Mouse (Mus musculus): Measurements from ENCODE around the gene Zfp771. TPM values are rescaled to one million over a fixed set of nuclear protein-coding genes. Genes with fewer than 3 reads are reported as not detected.

Gene Zfp771
- total RNA-seq, 1 experiment from 2014 or later: 0.57 TPM

DNA sequence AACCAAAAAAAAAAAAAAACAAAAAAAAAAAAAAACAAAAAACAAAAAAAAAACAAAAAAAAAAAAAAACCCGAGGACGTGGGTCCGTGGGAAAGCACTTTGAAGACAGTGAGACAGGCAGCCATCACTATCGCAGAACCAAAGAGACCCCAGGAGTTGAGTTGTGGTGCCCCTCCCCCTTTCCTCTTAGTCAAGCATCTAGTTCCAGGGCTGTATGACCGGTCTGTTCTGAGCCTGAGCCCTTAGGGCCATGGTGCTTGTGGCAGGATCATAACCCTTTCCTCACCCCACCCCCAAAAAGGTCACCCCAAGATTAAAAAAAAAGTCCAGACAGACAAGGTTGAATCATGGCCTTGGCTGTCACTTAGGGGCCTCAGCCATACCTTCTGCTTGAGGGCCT is 27.8 kb upstream of the Zfp771 start:
- ATAC-seq (replicated peaks; ENCODE audit: insufficient number of reproducible peaks, low FRiP score, low TSS enrichment, poor library complexity, severe bottlenecking): no peak

DNA sequence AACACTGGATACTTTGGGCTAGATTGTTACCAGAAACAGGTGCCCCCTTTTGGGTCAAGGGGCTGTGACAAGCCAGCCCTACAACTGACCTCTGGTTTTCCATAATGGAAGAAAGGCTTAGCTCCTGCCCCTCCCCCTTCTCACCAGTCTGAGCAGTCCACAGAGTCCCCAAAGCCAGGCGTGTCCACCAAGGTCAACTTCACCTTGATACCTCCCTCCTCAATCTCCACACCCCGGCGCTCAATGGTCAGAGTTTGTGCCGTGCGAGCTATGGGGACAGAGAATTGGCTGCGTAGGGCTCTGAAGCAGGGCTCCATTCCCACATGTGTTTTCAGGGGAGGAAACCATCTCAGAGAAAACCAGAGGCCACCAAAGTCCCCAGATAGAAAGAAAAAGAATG is 26.6 kb upstream of the Zfp771 start:
- no peak for ATAC-seq (replicated peaks; ENCODE audit: insufficient number of reproducible peaks, low FRiP score, low TSS enrichment, poor library complexity, severe bottlenecking)

DNA sequence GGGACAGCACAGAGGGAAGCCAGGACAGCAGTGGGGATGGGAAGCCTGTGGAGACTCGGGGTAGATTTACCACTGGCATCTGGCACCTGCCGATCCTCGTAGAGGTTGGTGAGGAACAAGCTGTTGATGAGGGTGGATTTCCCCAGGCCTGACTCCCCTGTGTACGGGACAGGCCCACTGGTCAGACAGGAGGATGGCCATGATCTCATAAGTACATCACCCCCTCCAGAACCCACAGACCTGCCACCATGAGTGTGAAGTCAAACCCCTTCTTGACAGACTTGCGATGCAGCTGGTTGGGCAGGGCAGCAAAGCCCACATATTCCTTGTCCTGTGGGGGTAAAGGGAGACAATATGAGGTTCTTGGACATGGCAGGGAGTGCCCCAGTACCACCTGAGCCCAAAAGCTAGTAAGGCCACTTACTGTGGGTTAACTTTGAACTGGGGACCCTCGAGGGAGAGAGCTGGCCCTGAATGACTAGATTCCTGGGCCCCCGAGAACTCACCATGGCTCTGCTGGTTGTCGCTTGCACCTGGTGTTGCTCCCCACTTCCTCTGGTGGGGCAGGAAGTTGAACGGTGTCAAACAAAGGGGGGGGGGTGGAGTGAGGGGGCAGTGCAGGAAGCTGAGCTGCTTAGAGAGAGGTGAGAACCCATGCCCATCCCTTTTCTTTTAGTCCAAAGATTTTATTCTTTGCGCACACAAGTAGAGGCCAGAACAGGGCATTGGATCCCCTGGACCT is 26.0 kb upstream of the Zfp771 start:
- ATAC-seq (replicated peaks; ENCODE audit: insufficient number of reproducible peaks, low FRiP score, low TSS enrichment, poor library complexity, severe bottlenecking): 0 out of 2 replicates have a peak, but pooled peaks have one; percentile 19

DNA sequence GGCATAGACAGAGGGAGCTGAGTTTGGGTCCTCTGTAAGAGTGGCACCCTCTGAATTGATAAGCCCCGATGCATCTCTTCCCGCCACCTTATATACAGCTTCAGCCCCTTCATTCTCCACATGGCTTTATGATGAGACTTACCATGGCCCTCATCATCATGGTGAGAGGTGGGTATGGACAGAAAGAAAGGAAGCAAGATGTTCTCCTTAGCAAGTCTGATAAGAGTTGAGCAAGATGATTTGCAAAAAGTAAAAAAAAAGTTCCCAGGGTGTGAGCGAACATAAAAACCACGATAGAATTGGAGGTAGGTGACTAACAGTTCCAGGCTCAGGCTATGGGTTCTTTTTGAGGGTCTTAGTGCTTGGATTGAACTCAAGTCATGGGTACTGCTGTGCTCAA is 25.4 kb upstream of the Zfp771 start:
- no peak for ATAC-seq (replicated peaks; ENCODE audit: insufficient number of reproducible peaks, low FRiP score, low TSS enrichment, poor library complexity, severe bottlenecking)

DNA sequence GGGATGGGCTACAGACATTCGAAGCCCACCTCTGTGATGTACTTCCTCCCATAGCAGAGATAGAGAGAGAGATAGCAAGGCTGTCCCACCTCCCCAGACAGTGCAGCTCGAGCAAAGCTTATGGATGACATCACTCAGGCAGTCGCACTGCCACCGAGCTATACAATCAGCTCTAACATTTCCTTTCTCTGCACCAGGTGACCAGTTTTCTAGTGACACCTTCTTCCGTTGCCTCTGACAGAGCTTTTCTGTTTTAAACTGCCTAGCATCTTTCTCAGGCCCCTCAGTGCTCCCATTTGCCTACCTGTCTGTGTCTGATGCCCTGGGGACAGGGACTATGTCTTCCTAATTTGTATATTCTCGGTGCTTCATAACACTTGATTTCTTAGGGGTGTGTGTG is 23.6 kb upstream of the Zfp771 start:
- ATAC-seq (replicated peaks; ENCODE audit: insufficient number of reproducible peaks, low FRiP score, low TSS enrichment, poor library complexity, severe bottlenecking): no peak

DNA sequence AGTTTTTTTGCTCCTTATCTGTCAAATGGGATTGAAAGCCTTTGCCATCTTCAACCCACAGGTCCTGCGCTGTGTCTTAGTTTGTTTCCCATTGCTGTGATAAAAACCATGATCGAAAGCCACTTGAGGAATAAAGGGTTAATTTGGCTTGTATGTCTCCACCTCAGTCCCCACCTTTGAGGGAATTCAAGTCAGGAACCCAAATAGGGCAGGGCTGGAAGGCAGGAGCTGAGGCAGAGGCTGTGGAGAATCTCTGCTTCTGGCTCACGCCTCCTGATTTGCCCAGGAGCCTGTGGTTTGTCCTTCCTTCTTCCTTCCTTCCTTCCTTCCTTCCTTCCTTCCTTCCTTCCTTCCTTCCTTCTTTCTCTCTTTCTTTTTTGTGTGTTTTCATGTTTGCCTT is 21.0 kb upstream of the Zfp771 start:
- ATAC-seq (replicated peaks; ENCODE audit: insufficient number of reproducible peaks, low FRiP score, low TSS enrichment, poor library complexity, severe bottlenecking): no peak

DNA sequence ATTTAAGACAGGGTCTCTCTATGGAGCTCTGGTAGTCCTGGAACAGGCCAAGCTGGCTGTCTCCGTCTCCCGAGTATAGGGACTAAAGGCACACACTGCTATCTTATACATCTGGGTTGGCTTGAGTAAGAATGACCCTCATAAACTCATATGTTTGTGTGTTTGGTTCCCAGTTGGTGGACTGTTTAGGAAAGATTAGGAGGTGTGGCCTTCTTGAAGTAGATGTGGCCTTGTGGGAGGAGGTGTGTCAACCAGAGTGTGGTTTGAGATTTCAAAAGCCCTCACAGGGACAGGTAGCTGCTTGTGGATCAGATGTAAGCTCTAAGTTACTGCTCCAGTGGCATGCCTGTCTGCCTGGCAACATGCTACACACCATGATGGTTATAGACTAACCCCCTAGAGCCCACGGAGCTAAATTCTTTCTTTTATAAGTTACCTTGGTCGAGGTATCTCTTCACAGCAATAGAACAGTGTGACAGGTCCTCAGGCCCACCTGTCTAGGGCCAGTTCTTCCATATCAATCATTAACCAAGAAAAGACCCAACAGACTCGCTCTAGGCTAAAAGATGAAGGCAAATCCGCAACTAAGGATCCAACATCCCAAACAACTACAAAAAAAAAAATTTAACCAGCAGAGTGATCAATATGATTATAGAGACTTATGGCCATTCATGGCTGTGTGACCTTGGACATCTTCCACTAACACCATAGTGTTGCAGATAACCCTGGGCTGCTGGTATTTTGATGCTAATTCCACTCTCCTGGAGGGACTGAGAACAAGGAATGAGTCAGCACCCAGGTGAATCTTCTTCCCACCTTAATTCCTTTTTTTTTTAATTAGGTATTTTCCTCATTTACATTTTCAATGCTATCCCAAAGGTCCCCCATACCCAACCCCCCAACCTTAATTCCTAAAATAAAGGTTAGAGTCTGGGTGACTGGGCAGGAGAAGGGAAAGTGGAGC is 20.3 kb upstream of the Zfp771 start:
- ATAC-seq (replicated peaks; ENCODE audit: insufficient number of reproducible peaks, low FRiP score, low TSS enrichment, poor library complexity, severe bottlenecking): no peak

DNA sequence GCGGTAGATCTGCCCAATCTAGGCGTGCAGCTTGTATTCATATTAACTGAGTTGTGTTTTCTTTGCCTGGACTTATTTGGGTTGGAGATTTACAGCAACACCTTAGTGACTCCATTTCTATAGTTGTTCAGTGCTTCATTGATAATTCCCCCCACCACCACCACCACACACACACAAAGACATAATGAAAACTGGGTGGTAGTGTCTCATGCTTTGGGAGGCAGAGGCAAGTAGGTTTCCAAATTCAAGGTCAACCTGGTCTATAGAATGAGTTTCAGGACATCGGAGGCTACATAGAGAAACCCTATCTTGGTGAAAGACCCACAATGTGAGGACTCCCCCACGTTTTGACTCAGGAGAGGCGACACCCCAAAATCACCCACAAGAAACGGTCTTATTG is 19.5 kb upstream of the Zfp771 start:
- no peak for ATAC-seq (replicated peaks; ENCODE audit: insufficient number of reproducible peaks, low FRiP score, low TSS enrichment, poor library complexity, severe bottlenecking)

DNA sequence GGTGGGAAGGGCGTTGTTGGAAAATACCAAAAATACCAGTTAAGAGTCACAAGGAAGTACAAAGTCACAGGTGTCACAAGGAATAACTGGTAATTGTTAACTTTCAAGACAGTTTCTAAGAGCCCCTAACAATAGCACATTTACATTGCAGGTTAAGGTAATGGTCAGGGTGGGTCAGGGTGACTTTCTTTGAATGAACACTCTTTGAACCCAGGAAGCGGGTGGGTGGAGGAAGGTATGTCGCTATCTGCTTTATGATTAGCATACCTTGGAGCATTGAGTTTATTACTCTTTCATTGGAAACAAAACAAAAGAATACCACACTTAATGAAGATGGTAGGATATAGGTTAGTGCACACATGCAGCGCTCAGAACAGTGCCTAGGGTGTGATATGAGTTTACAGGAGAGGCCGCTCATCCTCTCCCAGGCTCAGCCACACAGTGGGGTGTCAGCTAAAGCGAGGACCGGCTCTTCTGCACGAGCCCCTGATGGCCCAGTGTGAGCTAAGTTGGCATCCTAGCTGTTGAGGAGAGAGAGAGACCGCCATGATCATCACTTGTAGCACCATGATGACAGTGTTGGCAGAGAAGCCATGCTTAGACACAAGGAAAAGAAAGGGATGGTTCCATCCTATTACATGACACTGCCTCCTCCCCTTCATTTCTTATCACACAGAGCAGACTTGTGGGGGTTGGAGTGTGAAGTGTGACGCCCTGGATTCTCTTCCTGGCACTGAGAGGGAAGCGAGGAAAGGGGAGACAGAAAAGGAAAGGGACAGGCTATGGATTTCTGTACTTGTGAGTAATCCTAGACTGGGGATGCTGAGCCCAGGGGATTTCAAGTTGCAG is 18.7 kb upstream of the Zfp771 start:
- ATAC-seq (replicated peaks; ENCODE audit: insufficient number of reproducible peaks, low FRiP score, low TSS enrichment, poor library complexity, severe bottlenecking): no peak

DNA sequence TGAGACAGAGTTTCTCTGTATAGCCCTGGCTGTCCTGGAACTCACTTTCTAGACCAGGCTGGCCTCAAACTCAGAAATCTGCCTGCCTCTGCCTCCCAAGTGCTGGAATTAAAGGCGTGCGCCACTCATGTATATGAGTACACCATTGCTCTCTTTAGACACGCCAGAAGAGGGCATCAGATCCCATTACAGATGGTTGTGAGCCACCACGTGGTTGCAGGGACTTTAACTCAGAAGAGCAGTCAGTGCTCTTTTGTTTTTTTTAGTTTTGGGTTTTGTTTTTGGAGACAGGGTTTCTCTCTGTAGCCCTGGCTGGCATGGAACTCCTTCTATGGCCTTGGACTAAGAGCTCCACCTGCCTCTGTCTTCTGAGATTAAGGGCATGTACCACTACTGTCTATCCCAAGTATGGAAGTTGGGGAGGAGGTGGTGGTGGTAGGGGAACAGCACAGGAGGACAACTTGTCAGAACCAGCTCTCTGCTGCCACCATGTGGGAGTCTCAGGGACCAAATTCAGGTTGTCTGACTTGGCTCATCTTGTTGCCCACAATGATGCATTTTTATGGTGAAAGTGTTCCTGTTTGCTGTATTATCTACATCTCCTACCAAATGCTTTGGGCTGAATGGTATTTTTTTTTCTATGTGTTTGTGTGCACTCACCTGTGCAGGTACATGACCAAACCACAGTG is 15.3 kb upstream of the Zfp771 start:
- ATAC-seq (replicated peaks; ENCODE audit: insufficient number of reproducible peaks, low FRiP score, low TSS enrichment, poor library complexity, severe bottlenecking): peak; percentile 81

DNA sequence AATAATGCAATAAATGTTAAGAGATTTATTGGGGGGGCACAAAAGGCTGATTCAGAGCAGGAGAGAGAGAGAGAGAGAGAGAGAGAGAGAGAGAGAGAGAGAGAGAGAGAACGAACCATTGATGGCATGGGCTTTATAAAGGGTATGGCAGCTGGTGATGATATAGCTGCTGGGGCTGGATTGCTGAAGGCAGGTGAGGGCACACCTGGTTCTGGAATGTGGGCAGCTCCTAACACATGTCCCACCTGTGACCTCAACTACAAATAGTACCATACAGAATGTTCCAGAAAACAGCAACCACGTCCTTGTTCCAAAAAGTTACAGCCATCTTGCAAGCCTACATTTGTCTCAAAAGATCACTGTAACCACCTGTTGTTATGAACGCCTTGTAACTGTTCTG is 12.7 kb upstream of the Zfp771 start:
- ATAC-seq (replicated peaks; ENCODE audit: insufficient number of reproducible peaks, low FRiP score, low TSS enrichment, poor library complexity, severe bottlenecking): no peak

DNA sequence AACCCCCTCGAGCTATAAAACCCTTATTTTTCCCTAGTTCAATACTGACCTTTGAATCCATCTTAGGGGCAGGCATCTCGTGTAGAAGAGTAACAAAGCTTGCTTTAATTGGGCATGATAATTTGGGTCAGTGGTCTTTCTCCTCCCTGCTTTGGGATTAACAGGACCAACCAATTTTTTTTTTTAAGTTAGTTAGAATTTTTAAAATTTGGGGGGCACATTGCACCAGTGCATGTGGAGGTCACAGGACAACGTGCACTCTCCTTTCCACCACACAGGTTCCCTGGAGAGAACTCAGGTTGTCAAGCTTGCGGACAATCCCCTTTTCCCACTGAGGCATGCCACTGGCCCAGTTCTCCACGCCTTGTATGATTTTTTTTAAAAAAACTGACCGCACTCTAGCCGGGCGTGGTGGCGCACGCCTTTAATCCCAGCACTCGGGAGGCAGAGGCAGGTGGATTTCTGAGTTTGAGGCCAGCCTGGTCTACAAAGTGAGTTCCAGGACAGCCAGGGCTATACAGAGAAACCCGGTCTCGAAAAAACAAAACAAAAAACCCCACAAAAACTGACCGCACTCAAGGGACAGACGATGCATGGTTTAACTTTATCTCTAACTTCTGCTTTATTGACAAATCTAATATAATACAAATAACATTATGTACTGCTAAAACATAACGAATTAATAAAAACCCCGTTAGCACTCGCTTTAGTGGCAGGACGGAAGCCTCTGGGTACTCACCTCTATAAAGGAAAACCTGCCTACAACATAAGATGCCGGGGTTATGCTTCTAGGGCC is 12.1 kb upstream of the Zfp771 start:
- ATAC-seq (replicated peaks; ENCODE audit: insufficient number of reproducible peaks, low FRiP score, low TSS enrichment, poor library complexity, severe bottlenecking): no peak

DNA sequence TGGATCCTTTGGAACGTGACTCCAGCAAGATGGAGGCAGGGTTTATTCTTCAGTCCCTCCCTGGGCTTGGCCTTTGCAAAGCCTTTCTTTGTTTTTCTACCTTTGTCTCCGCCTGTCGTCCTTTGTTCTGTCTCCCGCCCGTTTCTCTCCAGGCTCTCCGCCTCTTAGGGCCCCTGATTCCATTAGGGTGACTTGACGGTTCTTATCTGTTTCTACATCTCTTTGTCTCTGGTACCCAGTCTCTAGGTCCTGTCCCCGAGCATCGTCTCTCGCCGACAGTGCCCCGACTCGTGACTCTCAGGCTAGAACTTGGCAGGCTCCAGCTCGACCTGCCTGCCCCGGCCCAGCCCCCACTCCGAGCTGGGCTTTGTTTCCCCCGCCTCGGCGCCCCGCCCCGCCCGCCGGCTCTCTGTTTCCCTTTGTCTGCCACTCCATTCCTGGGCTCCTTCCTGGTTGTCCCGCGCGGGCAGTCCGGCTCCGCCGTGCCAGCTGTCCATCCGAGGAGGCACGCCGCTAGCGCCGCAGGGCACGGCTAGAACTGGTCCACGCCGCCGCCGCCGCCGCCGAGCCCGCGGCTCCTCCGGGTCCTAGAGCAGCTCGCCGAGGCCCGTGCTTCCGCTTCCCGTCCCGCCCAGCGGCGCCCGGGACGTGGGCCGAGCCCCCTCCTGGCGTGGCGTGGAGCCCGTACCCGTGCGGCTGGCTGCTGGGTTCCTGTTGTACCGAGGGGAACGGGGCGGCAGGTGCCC is 11.3 kb upstream of the Zfp771 start, which contains the start of the genes Zfp553 and Sept1:
Gene Zfp553, plus strand, starts transcription at position 440 of the 746 bp plus-strand sequence.
Gene Sept1, minus strand, starts transcription at position 509 of the 746 bp plus-strand sequence.
- peak; percentile 41 for ATAC-seq (replicated peaks; ENCODE audit: insufficient number of reproducible peaks, low FRiP score, low TSS enrichment, poor library complexity, severe bottlenecking)

DNA sequence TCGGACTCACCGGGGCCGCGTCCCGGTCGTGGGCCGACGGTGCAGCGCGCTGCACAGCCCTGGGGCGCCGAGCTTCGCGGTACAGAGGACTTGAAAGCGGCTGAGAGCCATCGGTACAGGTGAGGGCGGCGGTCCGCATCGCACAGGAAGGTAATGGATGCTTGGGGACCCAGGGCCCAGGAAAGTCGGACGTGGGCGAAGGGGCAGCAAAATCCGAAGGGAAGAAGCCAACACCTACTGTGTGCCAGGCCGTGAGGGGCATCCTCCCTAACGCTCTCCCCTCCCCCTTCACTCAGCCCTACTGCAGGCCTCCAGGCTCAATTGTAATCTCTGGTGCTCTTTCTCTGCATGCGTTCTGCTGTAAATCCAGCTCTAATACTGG is 10.7 kb upstream of the Zfp771 start:
- ATAC-seq (replicated peaks; ENCODE audit: insufficient number of reproducible peaks, low FRiP score, low TSS enrichment, poor library complexity, severe bottlenecking): peak; percentile 9; the same call in 1 of the 2 replicates

DNA sequence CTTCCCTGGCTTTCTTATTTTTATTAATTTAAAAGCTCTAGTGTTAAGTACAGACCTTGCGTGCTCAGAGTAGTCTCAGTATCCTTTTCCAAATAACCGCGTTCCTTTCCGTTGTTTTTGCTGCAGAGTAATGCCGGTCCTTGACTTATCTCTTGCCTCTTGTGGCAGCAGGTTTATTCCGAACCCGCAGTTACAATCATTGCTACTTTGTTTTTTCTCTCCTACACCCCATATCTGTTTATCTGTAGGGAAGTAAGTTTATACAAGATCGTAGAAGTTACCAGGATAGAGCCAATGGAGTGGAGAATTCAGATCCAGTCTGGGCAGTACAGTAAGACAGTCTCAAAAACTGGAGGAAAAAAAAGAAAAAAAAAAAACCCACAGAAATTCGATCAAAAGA is 10.3 kb upstream of the Zfp771 start:
- ATAC-seq (replicated peaks; ENCODE audit: insufficient number of reproducible peaks, low FRiP score, low TSS enrichment, poor library complexity, severe bottlenecking): no peak

DNA sequence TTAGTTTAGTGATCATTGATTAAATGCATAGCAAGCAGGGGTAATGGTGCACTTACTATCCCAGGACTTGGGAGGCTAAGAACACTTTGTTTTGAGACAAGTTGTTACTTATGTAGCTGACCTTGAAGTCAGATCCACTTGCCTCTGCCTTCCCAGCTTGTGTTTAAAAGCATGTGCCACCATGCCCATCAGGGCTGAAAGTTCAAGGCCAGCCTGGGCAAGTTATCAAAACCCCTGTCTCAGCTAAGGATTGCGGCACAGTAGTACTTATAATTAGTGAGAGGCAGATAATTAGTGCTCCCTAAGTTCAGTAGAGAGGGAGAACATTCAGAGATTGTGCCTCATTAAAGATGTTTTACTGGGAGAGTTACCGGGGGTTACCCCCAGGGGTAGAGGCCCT is 9.3 kb upstream of the Zfp771 start:
- ATAC-seq (replicated peaks; ENCODE audit: insufficient number of reproducible peaks, low FRiP score, low TSS enrichment, poor library complexity, severe bottlenecking): no peak

DNA sequence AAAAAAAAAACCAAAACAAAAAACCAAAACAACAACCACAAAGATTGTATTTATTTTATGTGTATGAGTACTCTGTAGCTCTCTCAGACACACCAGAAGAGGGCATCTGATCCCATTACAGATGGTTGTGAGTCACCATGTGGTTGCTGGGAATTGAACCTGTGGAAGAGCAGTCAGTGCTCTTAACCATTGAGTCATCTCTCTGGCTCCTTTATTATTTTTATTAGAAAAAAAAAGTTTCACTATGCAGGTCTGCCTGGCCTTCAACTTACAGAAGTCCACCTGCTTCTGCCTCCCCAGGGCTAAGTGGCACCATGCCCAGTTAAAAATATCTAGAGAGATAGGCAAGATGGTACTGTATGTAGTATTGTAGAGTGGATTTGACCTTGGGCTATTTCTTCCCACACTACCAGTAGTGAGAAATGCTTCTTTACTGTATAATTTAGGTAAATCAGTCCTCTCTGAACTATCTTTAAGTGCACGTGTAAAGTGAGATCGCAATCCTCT is 660 bp upstream of the Zfp771 start:
- ATAC-seq (replicated peaks; ENCODE audit: insufficient number of reproducible peaks, low FRiP score, low TSS enrichment, poor library complexity, severe bottlenecking): no peak

All from monocyte, adult 5-6 weeks (primary cell).